24 mouse cellular contexts compared by ENCODE assay signal in the genomic region with DNA sequence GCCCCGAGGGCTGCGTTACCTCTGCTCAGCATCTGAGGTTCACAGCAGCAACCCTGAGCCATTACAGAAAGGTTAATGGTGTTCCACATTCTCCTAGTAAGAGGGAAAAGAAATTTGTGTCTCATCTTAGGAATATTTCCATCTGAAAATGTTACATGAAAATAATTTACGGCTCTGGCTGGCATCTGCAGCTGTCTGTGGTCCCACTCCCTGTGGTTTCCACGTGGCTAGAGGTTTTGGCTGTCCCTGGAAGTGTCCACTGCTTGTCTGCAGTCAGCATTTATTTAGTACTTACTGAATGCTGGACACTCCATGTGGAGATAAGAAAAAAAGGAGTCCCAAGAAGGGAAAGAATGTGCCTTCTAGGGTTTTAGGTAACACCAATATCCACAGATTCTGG. TPM values are rescaled to one million over a fixed set of nuclear protein-coding genes. Genes with fewer than 3 reads are reported as not detected.
DNase-seq lines count a peak whose midpoint lies in the region; ATAC-seq and TF ChIP-seq lines count a peak whose summit lies in the region.
"Had no signal": no experiment of that assay in that cellular context is flagged by ENCODE, and none has a peak within 500 bp of the region (broad histone marks: within the 10 kb centered on the region; RNA-seq: fewer than 3 reads in every experiment).

No protein-coding gene starts in this region.

- no peak for TF ChIP-seq CTCF in C2C12 (IDR thresholded peaks at IDR 0.05; ENCODE audit: control insufficient read depth, insufficient read depth, insufficient read length)

- 59% methylated on average over 4 of the region's 4 CpGs for WGBS in neural tube, embryonic 13.5 days

- H3K9ac ChIP-seq in neural tube, embryonic 13.5 days: no peak overlapping the region

- no peak overlapping the region for H3K4me2 ChIP-seq in neural tube, embryonic 13.5 days
- H3K4me2 ChIP-seq in myocyte (ENCODE audit: low read depth): no peak overlapping the region

- H3K27ac ChIP-seq in neural tube, embryonic 13.5 days (replicated peaks): 0 out of 2 replicates have a peak overlapping the region, but pooled peaks have one; percentile 0

- peaks cover 21% of the 10 kb centered on the region for H3K4me1 ChIP-seq in neural tube, embryonic 13.5 days (replicated peaks)

- no peak overlapping the region for H3ac ChIP-seq in C2C12 (ENCODE audit: control insufficient read depth, insufficient read length, low read depth)
- no peak overlapping the region for H3ac ChIP-seq in myocyte (ENCODE audit: control insufficient read depth, insufficient read length)

- H3K27me3 ChIP-seq in neural tube, embryonic 13.5 days: no peaks in the 10 kb centered on the region
- H3K27me3 ChIP-seq in C2C12 (ENCODE audit: control insufficient read depth, insufficient read depth, insufficient read length): no peaks in the 10 kb centered on the region
- no peaks in the 10 kb centered on the region for H3K27me3 ChIP-seq in myocyte (ENCODE audit: control insufficient read depth, insufficient read depth, insufficient read length)
- H3K27me3 ChIP-seq: CH12.LX had no signal

- no peaks in the 10 kb centered on the region for H3K79me3 ChIP-seq in C2C12 (ENCODE audit: low read depth)

- no peaks in the 10 kb centered on the region for H3K36me3 ChIP-seq in neural tube, embryonic 13.5 days
- H3K36me3 ChIP-seq in C2C12 (ENCODE audit: control insufficient read depth, insufficient read depth): no peaks in the 10 kb centered on the region
- no peaks in the 10 kb centered on the region for H3K36me3 ChIP-seq in myocyte (ENCODE audit: control insufficient read depth, insufficient read depth)
- H3K36me3 ChIP-seq: G1E had no signal

- no peak for TF ChIP-seq POLR2A in myocyte (IDR thresholded peaks at IDR 0.05; ENCODE audit: insufficient read length, low read depth)

- peak; percentile 46 for DNase-seq in heart, adult 11 months
- no peak for DNase-seq in heart, postnatal 4 days
- DNase-seq in neural tube, embryonic 10.5 days (ENCODE audit: extremely low spot score, low spot score): no peak
- no peak for DNase-seq in kidney, postnatal 14 days
- no peak for DNase-seq in left cerebral cortex, postnatal 4 days
- DNase-seq: adrenal gland, adult 2 months; adrenal gland, adult 8-10 months; adrenal gland, postnatal 10 days; adrenal gland, postnatal 14 days; adrenal gland, postnatal 25 days; adrenal gland, postnatal 36 days; B cell, adult 2 months; cerebellum, adult 11 months; cerebellum, adult 11-12 months; cerebellum, adult 18-20 months had no signal

- H3K79me2 ChIP-seq in C2C12 (ENCODE audit: control insufficient read depth, insufficient read depth): no peaks in the 10 kb centered on the region
- H3K79me2 ChIP-seq in myocyte (ENCODE audit: control insufficient read depth, insufficient read depth): no peaks in the 10 kb centered on the region

- intact Hi-C loops in left cerebral cortex, postnatal 4 days (cut with DNase I): no loop called here

- no peaks in the 10 kb centered on the region for H3K9me3 ChIP-seq in neural tube, embryonic 13.5 days

- no peak for ATAC-seq in neural tube, embryonic 13.5 days (ENCODE audit: low read depth)
- ATAC-seq: activated CD4-positive, CD25-positive, alpha-beta regulatory T cell, adult 4 months; CD4-positive, CD25-positive, alpha-beta regulatory T cell, adult 4 months; Patski had no signal

- no peak overlapping the region for H3K4me3 ChIP-seq in neural tube, embryonic 13.5 days
- H3K4me3 ChIP-seq in C2C12 (ENCODE audit: insufficient read depth, poor library complexity, severe bottlenecking): no peak overlapping the region
- H3K4me3 ChIP-seq in myocyte: no peak overlapping the region

TF ChIP-seq in C2C12, 6 proteins besides CTCF, POLR2A, EP300 and RAD21:
- no peak for TF ChIP-seq MYOG (IDR thresholded peaks at IDR 0.05; ENCODE audit: control insufficient read depth, extremely low read depth, insufficient read length)
- peak; percentile 90 for TF ChIP-seq MYOD1 (IDR thresholded peaks at IDR 0.05; ENCODE audit: control insufficient read depth, insufficient read length, low read depth)
TF ChIP-seq in C2C12: peak in this region for 1.

TF ChIP-seq in myocyte, 11 proteins besides CTCF, POLR2A, EP300 and RAD21:
- TF ChIP-seq MYOD1 (IDR thresholded peaks at IDR 0.05; ENCODE audit: control insufficient read depth in 1 of 3, insufficient read length in 2 of 3, low read depth in 2 of 3) (peak in 2 of 3 experiments; percentile 55 to 73), USF1 (IDR thresholded peaks at IDR 0.05; ENCODE audit: low read depth) (no peak)

RNA-seq across cellular contexts. Expression of a gene that starts 15.3 kb away (rescaled TPM):
- 10 to 100 TPM; 17.3 to 18.5 TPM for total RNA-seq in heart, postnatal 4 days (2021)
- polyA plus RNA-seq in neural tube, embryonic 13.5 days (2015; fragmentation: Nextera tagmentation; extraction: Ambion mirVana): 51.7 and 52.5 TPM in 2 replicates
- not detected for polyA plus RNA-seq in C2C12 (2012; fragmentation: generic; extraction: Trizol)
- not detected for polyA plus RNA-seq in myocyte (2012; fragmentation: generic; extraction: Trizol)
- 10 to 100 TPM; 32.5 to 37.6 TPM for total RNA-seq in left cerebral cortex, postnatal 4 days (2021)
- total RNA-seq: CH12.LX, MEL had no signal
- polyA plus RNA-seq: G1E had no signal

Comparison
In these comparisons a context has a peak if more than half of its experiments do, and no peak if none do; other contexts are left out.
1. RNA of a gene that starts 15.3 kb away (polyA plus RNA-seq): 51.7 to 52.5 TPM in neural tube, embryonic 13.5 days; not detected in C2C12 (single experiment) and not detected in myocyte (single experiment); every median in the first group is over 10 times any median in the second.